Mouse (Mus musculus) spleen, adult 2 months (tissue): ENCODE measurements at regions not wholly inside any gene's neighbourhood (a gene's known extent, or its start where the extent isn't known, plus 50 kb on each side); places are given as distances from the start of the nearest gene placed in this dataset.

Experiments
- DNase-seq, 2 experiments: peaks; one replicate each; pipeline versions ENCODE4 v3.0.0 to v3.0.0-alpha.2; 2012 to 2021; ENCODE audit warnings: low spot score in 2 of 2, low read depth in 1 of 2
- H3K27ac ChIP-seq: fragments of 200-500 bp; 2 replicates; pipeline ENCODE4 v1.5.1; 2012; ENCODE audit warnings: low read length, inconsistent platforms; ENCODE audit not compliant: insufficient read depth
- H3K27me3 ChIP-seq: fragments of 200-500 bp; 2 replicates; pipeline ENCODE4 v1.6.1; 2012; ENCODE audit warnings: mild to moderate bottlenecking, moderate library complexity, low read length, inconsistent platforms; ENCODE audit not compliant: control insufficient read depth, insufficient read depth
- H3K36me3 ChIP-seq: fragments of 200-500 bp; 2 replicates; pipeline ENCODE4 v1.6.1; 2012; ENCODE audit warnings: mild to moderate bottlenecking, low read length, inconsistent platforms; ENCODE audit not compliant: control insufficient read depth, insufficient read depth
- H3K4me1 ChIP-seq: fragments of 200-500 bp; 2 replicates; pipeline ENCODE4 v1.6.1; 2011; ENCODE audit warnings: inconsistent platforms; ENCODE audit not compliant: control insufficient read depth, insufficient read depth, insufficient read length
- H3K4me3 ChIP-seq: fragments of 200-500 bp; 2 replicates; pipeline ENCODE4 v1.5.1; 2011; ENCODE audit warnings: mild to moderate bottlenecking, inconsistent platforms; ENCODE audit not compliant: insufficient read depth, insufficient read length; ENCODE audit errors: extremely low read depth
- CTCF ChIP-seq: fragments of 200-500 bp; IDR thresholded peaks from 2 replicates; pipeline ENCODE4 v1.5.1; 2011; ENCODE audit warnings: mild to moderate bottlenecking, inconsistent platforms; ENCODE audit not compliant: insufficient read depth, insufficient read length, insufficient replicate concordance; ENCODE audit errors: extremely low read depth
- POLR2A ChIP-seq: fragments of 200-500 bp; IDR thresholded peaks from 2 replicates; pipeline ENCODE4 v1.6.1; 2011; ENCODE audit warnings: low read depth, low read length, inconsistent platforms
- WGBS: fragments of 180-500 bp; shearing (Covaris S2); methylation state at CpG from one replicate; pipeline ENCODE4 v1.1.7; 2018; 5-methylcytosine and 5-hydroxymethylcytosine counted together

DNA sequence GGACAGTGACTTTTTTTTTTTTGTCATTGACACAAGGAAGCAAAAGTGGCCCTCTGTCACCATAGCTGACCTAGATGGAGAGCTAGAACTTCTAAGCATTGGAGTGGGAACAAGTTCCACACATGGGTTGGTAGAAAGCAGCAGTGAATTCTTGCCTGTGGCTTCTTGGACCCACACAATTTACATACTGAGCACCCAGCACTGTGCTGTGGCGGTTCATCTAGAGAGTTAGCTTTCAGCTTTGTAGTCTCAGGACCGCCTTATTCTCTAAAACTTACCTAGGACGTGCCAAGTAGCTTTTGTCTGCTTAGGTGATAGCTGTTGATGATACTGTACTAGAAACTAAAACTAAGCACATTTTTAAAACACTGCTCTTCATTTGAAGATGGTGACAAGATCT lies 72.1 kb upstream of the Dgkg start:
- 72% methylated on average over 3 of the region's 3 CpGs for WGBS
- no peaks in the 10 kb centered on the region for H3K36me3 ChIP-seq
- no peak overlapping the region for H3K27ac ChIP-seq
- H3K27me3 ChIP-seq: no peaks in the 10 kb centered on the region
- no peak for TF ChIP-seq POLR2A
- no peak for TF ChIP-seq CTCF
- H3K4me3 ChIP-seq: no peak overlapping the region
- no peak for DNase-seq
- H3K4me1 ChIP-seq: no peaks in the 10 kb centered on the region

DNA sequence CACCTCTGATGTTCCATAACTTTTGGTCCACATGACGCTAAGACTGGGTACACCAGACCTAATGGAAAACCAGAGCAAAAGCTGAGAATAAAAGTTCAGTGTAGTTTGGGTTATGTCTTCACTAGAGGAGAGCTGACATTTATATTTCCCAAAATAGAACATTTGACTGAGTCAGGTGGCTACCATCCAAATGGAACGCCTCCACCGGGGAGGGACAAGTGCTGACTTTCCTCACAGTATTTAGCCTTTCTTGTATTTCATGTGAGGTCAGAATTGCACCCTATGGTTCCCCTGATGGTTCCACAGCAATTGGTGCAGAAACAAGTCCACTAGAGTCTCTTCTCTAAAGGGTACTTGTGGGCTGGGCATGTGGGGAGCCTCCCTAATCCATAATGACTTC lies 68.2 kb upstream of the Dgkg start:
- no peak for DNase-seq
- H3K27me3 ChIP-seq: no peaks in the 10 kb centered on the region
- H3K4me1 ChIP-seq: no peaks in the 10 kb centered on the region
- H3K4me3 ChIP-seq: no peak overlapping the region
- 93% methylated on average over 3 of the region's 3 CpGs for WGBS
- no peak overlapping the region for H3K27ac ChIP-seq
- TF ChIP-seq POLR2A: no peak
- no peaks in the 10 kb centered on the region for H3K36me3 ChIP-seq

DNA sequence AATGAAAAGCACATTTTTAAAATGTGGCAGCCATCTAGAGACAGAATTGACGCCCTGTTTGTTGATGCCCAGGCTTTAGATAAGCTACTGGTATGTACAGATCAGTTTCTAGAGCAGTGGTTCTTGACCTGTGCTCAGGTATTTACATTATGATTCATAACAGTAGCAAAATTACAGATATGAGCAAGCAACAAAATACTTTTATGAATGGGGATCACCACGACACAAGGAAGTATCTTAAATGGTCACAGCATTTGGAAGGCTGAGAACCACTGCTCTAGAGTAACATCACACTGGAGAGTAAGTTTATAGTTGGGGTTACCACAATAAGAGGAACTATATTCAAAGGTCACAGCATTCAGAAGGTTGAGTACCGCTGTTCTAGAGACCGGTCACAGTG lies 66.3 kb upstream of the Dgkg start:
- 85% methylated on average over 4 of the region's 4 CpGs for WGBS
- DNase-seq: no peak

DNA sequence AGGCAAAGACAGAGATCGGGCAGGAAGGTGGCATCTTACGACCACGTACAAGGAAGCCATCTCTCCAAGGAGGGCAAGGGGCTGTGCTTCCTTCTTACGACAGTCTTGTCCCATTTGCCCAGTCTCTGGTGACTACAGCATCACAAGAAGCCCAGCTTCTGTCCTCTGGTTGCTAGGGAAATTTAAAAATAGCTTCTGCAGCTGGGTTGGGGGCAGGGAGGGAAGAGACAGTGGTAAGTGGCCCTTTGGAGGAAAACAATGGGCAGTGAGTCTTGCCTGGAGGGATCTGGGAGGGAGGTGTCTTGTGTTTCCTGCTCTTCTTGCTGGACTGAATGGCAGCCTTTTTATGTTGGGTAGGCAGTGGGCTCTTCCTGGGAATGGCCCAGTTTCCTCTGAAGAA lies 62.8 kb upstream of the Dgkg start:
- no peak for DNase-seq
- Histone ChIP-seq H3K27ac (no peak overlapping the region), H3K4me1 (no peaks in the 10 kb centered on the region), H3K27me3 (no peaks in the 10 kb centered on the region), H3K36me3 (no peaks in the 10 kb centered on the region), H3K4me3 (no peak overlapping the region)
- 73% methylated on average over 4 of the region's 4 CpGs for WGBS
- TF ChIP-seq CTCF (no peak), POLR2A (no peak)

More for the DNA sequence above, 66.3 kb upstream of the Dgkg start:
- Histone ChIP-seq H3K4me3 (no peak overlapping the region), H3K27ac (no peak overlapping the region), H3K36me3 (no peaks in the 10 kb centered on the region), H3K27me3 (no peaks in the 10 kb centered on the region), H3K4me1 (no peaks in the 10 kb centered on the region)
- TF ChIP-seq CTCF: no peak
- TF ChIP-seq POLR2A: no peak

DNA sequence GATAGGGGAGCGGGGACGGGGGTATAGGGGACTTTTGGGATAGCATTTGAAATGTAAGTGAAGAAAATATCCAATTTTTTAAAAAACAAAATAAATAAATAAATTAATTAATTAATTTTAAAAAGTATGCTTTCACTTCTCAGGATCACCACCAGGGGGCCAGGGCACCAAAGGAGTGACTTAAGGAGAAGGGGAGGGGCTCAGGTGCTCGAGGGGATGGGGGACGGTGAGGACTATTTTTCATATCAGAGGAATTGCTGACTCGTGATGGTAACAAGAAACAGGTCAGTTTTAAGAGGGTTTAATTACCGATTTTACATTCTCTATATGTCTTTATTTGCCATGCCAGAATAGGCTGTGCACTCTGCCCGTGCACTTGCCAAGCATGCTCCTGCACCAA lies 62.3 kb upstream of the Dgkg start:
- no peaks in the 10 kb centered on the region for H3K4me1 ChIP-seq
- no peak overlapping the region for H3K27ac ChIP-seq
- H3K36me3 ChIP-seq: no peaks in the 10 kb centered on the region
- WGBS: 59% methylated on average over 7 of the region's 7 CpGs
- no peak for DNase-seq
- H3K4me3 ChIP-seq: no peak overlapping the region
- no peaks in the 10 kb centered on the region for H3K27me3 ChIP-seq
- TF ChIP-seq CTCF (peak; percentile 25; the same call in 1 of the 2 replicates), POLR2A (no peak)

DNA sequence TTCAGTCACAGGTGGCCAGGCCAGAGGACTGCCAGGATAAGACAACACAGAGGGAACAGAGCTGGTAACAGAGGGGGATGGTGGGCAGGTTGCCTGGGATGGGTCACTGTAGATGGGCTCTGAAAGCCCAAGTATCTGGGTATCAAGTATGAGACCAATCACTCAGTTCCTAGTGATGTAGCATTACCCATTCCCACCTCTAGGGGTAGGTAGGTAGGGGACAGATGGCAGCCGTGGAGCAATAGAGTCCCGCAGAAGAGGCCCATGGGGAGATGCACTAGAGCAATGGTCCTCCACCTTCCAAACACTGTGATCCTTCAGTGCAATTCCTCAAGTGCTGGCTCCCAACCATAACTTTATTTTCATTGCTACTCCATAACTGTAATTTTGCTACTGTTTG lies 60.4 kb upstream of the Dgkg start:
- Histone ChIP-seq H3K36me3 (no peaks in the 10 kb centered on the region), H3K4me1 (no peaks in the 10 kb centered on the region), H3K27ac (no peak overlapping the region), H3K27me3 (no peaks in the 10 kb centered on the region), H3K4me3 (no peak overlapping the region)
- TF ChIP-seq CTCF (no peak), POLR2A (no peak)
- no peak for DNase-seq
- WGBS: 71% methylated on average over 2 of the region's 2 CpGs

GRCm38 (mm10) chr16:22716306-22716830 lies 59.3 kb upstream of the Dgkg start:
- TF ChIP-seq CTCF (no peak), POLR2A (no peak)
- Histone ChIP-seq H3K4me3 (no peak overlapping the region), H3K27me3 (no peaks in the 10 kb centered on the region), H3K27ac (no peak overlapping the region), H3K36me3 (no peaks in the 10 kb centered on the region), H3K4me1 (no peaks in the 10 kb centered on the region)
- WGBS: 88% methylated on average over 8 of the region's 8 CpGs
- no peak for DNase-seq

- Histone ChIP-seq H3K4me1 (no peaks in the 10 kb centered on the region), H3K27me3 (no peaks in the 10 kb centered on the region), H3K36me3 (no peaks in the 10 kb centered on the region), H3K27ac (no peak overlapping the region), H3K4me3 (no peak overlapping the region)
- TF ChIP-seq CTCF (no peak), POLR2A (no peak)
- no peak for DNase-seq
- 84% methylated on average over 2 of the region's 2 CpGs for WGBS
These were observed 57.3 kb upstream of the Dgkg start for GRCm38 (mm10) chr16:22714315-22714714.
